Mouse (Mus musculus): Measurements from ENCODE around the gene Padi4. TPM values are rescaled to one million over a fixed set of nuclear protein-coding genes. Genes with fewer than 3 reads are reported as not detected.

The Padi4 gene
- polyA plus RNA-seq, 1 experiment, result 2.2 TPM

GRCm38 (mm10) chr4:140785217-140785616 is 11.2 kb upstream of the Padi4 start:
- no peak overlapping the region for H3K4me3 ChIP-seq (ENCODE audit: low read depth, low read length)
- no peaks in the 10 kb centered on the region for H3K27me3 ChIP-seq (ENCODE audit: control insufficient read depth, insufficient read depth, low read length, poor library complexity, severe bottlenecking)
- TF ChIP-seq CTCF (IDR thresholded peaks at IDR 0.05; ENCODE audit: low read depth, low read length), result no peak
- no peak for TF ChIP-seq POLR2A (IDR thresholded peaks at IDR 0.05; ENCODE audit: insufficient read depth, low read length)
- TF ChIP-seq EP300 (IDR thresholded peaks at IDR 0.05; ENCODE audit: insufficient read depth, low read depth, low read length), result no peak
- H3K36me3 ChIP-seq (ENCODE audit: control insufficient read depth, insufficient read depth, low read length, poor library complexity, severe bottlenecking), result no peaks in the 10 kb centered on the region
- H3K27ac ChIP-seq (ENCODE audit: insufficient read depth, low read length), result no peak overlapping the region
- no peak overlapping the region for H3K9ac ChIP-seq (ENCODE audit: low read depth, poor library complexity, severe bottlenecking)
- no peaks in the 10 kb centered on the region for H3K4me1 ChIP-seq (ENCODE audit: control insufficient read depth, insufficient read depth, low read length)
- no peaks in the 10 kb centered on the region for H3K9me3 ChIP-seq (replicated peaks; ENCODE audit: control insufficient read depth, insufficient read depth, low read length, poor library complexity, severe bottlenecking)

GRCm38 (mm10) chr4:140784292-140784945 is 10.4 kb upstream of the Padi4 start:
- Histone ChIP-seq H3K36me3 (ENCODE audit: control insufficient read depth, insufficient read depth, low read length, poor library complexity, severe bottlenecking) (no peaks in the 10 kb centered on the region), H3K4me3 (ENCODE audit: low read depth, low read length) (no peak overlapping the region), H3K9me3 (replicated peaks; ENCODE audit: control insufficient read depth, insufficient read depth, low read length, poor library complexity, severe bottlenecking) (no peaks in the 10 kb centered on the region), H3K9ac (ENCODE audit: low read depth, poor library complexity, severe bottlenecking) (no peak overlapping the region), H3K27ac (ENCODE audit: insufficient read depth, low read length) (no peak overlapping the region), H3K27me3 (ENCODE audit: control insufficient read depth, insufficient read depth, low read length, poor library complexity, severe bottlenecking) (no peaks in the 10 kb centered on the region), H3K4me1 (ENCODE audit: control insufficient read depth, insufficient read depth, low read length) (no peaks in the 10 kb centered on the region)
- no peak for TF ChIP-seq POLR2A (IDR thresholded peaks at IDR 0.05; ENCODE audit: insufficient read depth, low read length)
- TF ChIP-seq CTCF (IDR thresholded peaks at IDR 0.05; ENCODE audit: low read depth, low read length), result no peak
- no peak for TF ChIP-seq EP300 (IDR thresholded peaks at IDR 0.05; ENCODE audit: insufficient read depth, low read depth, low read length)

- no peak overlapping the region for H3K9ac ChIP-seq (ENCODE audit: low read depth, poor library complexity, severe bottlenecking)
- H3K9me3 ChIP-seq (replicated peaks; ENCODE audit: control insufficient read depth, insufficient read depth, low read length, poor library complexity, severe bottlenecking), result no peaks in the 10 kb centered on the region
- H3K4me3 ChIP-seq (ENCODE audit: low read depth, low read length), result no peak overlapping the region
- H3K27ac ChIP-seq (ENCODE audit: insufficient read depth, low read length), result no peak overlapping the region
- TF ChIP-seq CTCF (IDR thresholded peaks at IDR 0.05; ENCODE audit: low read depth, low read length), result no peak
- TF ChIP-seq POLR2A (IDR thresholded peaks at IDR 0.05; ENCODE audit: insufficient read depth, low read length), result no peak
- no peaks in the 10 kb centered on the region for H3K27me3 ChIP-seq (ENCODE audit: control insufficient read depth, insufficient read depth, low read length, poor library complexity, severe bottlenecking)
- no peaks in the 10 kb centered on the region for H3K36me3 ChIP-seq (ENCODE audit: control insufficient read depth, insufficient read depth, low read length, poor library complexity, severe bottlenecking)
- no peaks in the 10 kb centered on the region for H3K4me1 ChIP-seq (ENCODE audit: control insufficient read depth, insufficient read depth, low read length)
These were observed 8.8 kb upstream of the Padi4 start for GRCm38 (mm10) chr4:140782821-140783220.

- TF ChIP-seq CTCF (IDR thresholded peaks at IDR 0.05; ENCODE audit: low read depth, low read length) (no peak), EP300 (IDR thresholded peaks at IDR 0.05; ENCODE audit: insufficient read depth, low read depth, low read length) (no peak), POLR2A (IDR thresholded peaks at IDR 0.05; ENCODE audit: insufficient read depth, low read length) (no peak)
- Histone ChIP-seq H3K27me3 (ENCODE audit: control insufficient read depth, insufficient read depth, low read length, poor library complexity, severe bottlenecking) (no peaks in the 10 kb centered on the region), H3K9ac (ENCODE audit: low read depth, poor library complexity, severe bottlenecking) (no peak overlapping the region), H3K36me3 (ENCODE audit: control insufficient read depth, insufficient read depth, low read length, poor library complexity, severe bottlenecking) (no peaks in the 10 kb centered on the region), H3K27ac (ENCODE audit: insufficient read depth, low read length) (no peak overlapping the region), H3K4me1 (ENCODE audit: control insufficient read depth, insufficient read depth, low read length) (no peaks in the 10 kb centered on the region), H3K4me3 (ENCODE audit: low read depth, low read length) (no peak overlapping the region), H3K9me3 (replicated peaks; ENCODE audit: control insufficient read depth, insufficient read depth, low read length, poor library complexity, severe bottlenecking) (no peaks in the 10 kb centered on the region)
These were observed 6.5 kb upstream of the Padi4 start for GRCm38 (mm10) chr4:140780507-140780906.

GRCm38 (mm10) chr4:140779803-140780397 is 5.9 kb upstream of the Padi4 start:
- H3K36me3 ChIP-seq (ENCODE audit: control insufficient read depth, insufficient read depth, low read length, poor library complexity, severe bottlenecking), result no peaks in the 10 kb centered on the region
- no peak overlapping the region for H3K9ac ChIP-seq (ENCODE audit: low read depth, poor library complexity, severe bottlenecking)
- peaks cover under 1% of the 10 kb centered on the region for H3K4me1 ChIP-seq (ENCODE audit: control insufficient read depth, insufficient read depth, low read length)
- no peak overlapping the region for H3K4me3 ChIP-seq (ENCODE audit: low read depth, low read length)
- H3K27ac ChIP-seq (ENCODE audit: insufficient read depth, low read length), result no peak overlapping the region
- TF ChIP-seq CTCF (IDR thresholded peaks at IDR 0.05; ENCODE audit: low read depth, low read length), result no peak
- TF ChIP-seq POLR2A (IDR thresholded peaks at IDR 0.05; ENCODE audit: insufficient read depth, low read length), result no peak
- no peak for TF ChIP-seq EP300 (IDR thresholded peaks at IDR 0.05; ENCODE audit: insufficient read depth, low read depth, low read length)
- no peaks in the 10 kb centered on the region for H3K9me3 ChIP-seq (replicated peaks; ENCODE audit: control insufficient read depth, insufficient read depth, low read length, poor library complexity, severe bottlenecking)
- H3K27me3 ChIP-seq (ENCODE audit: control insufficient read depth, insufficient read depth, low read length, poor library complexity, severe bottlenecking), result no peaks in the 10 kb centered on the region

- H3K27ac ChIP-seq (ENCODE audit: insufficient read depth, low read length), result no peak overlapping the region
- peaks cover 8% of the 10 kb centered on the region for H3K4me1 ChIP-seq (ENCODE audit: control insufficient read depth, insufficient read depth, low read length)
- H3K4me3 ChIP-seq (ENCODE audit: low read depth, low read length), result no peak overlapping the region
- H3K9ac ChIP-seq (ENCODE audit: low read depth, poor library complexity, severe bottlenecking), result no peak overlapping the region
- no peaks in the 10 kb centered on the region for H3K9me3 ChIP-seq (replicated peaks; ENCODE audit: control insufficient read depth, insufficient read depth, low read length, poor library complexity, severe bottlenecking)
- no peaks in the 10 kb centered on the region for H3K36me3 ChIP-seq (ENCODE audit: control insufficient read depth, insufficient read depth, low read length, poor library complexity, severe bottlenecking)
- TF ChIP-seq EP300 (IDR thresholded peaks at IDR 0.05; ENCODE audit: insufficient read depth, low read depth, low read length), result no peak
- no peaks in the 10 kb centered on the region for H3K27me3 ChIP-seq (ENCODE audit: control insufficient read depth, insufficient read depth, low read length, poor library complexity, severe bottlenecking)
These were observed 2.6 kb upstream of the Padi4 start for GRCm38 (mm10) chr4:140776623-140777022.
